Mouse (Mus musculus): ENCODE results near the gene Spata5. TPM values are rescaled to one million over a fixed set of nuclear protein-coding genes. Genes with fewer than 3 reads are reported as not detected.
"Not testable (repeated sequence)": the region's sequence is repeated elsewhere in the genome, so short reads cannot be mapped to it uniquely, and the experiment has no call there.

Spata5 gene
- polyA plus RNA-seq, 1 experiment: 6.6 TPM

GRCm38 (mm10) chr3:37500939-37501338 lies 81.2 kb downstream of the Spata5 start:
- no peak for TF ChIP-seq CTCF (IDR thresholded peaks at IDR 0.05; ENCODE audit: low read depth, low read length)
- no peak for TF ChIP-seq POLR2A (IDR thresholded peaks at IDR 0.05; ENCODE audit: borderline replicate concordance, low read depth, low read length)
- Histone ChIP-seq H3K27ac (ENCODE audit: insufficient read depth, low read depth, low read length) (peak overlapping the region; percentile 57), H3K4me1 (ENCODE audit: control insufficient read depth, insufficient read depth, low read length) (peaks cover 20% of the 10 kb centered on the region), H3K4me3 (ENCODE audit: insufficient read depth, low read length) (no peak overlapping the region)

- H3K4me3 ChIP-seq (ENCODE audit: insufficient read depth, low read length): no peak overlapping the region
- peaks cover 18% of the 10 kb centered on the region for H3K4me1 ChIP-seq (ENCODE audit: control insufficient read depth, insufficient read depth, low read length)
- TF ChIP-seq POLR2A (IDR thresholded peaks at IDR 0.05; ENCODE audit: borderline replicate concordance, low read depth, low read length) (no peak), CTCF (IDR thresholded peaks at IDR 0.05; ENCODE audit: low read depth, low read length) (no peak)
- peak overlapping the region; percentile 9; the same call in 1 of the 2 replicates for H3K27ac ChIP-seq (ENCODE audit: insufficient read depth, low read depth, low read length)
These were observed 82.9 kb downstream of the Spata5 start for GRCm38 (mm10) chr3:37502552-37502951.

- TF ChIP-seq CTCF (IDR thresholded peaks at IDR 0.05; ENCODE audit: low read depth, low read length) (no peak), POLR2A (IDR thresholded peaks at IDR 0.05; ENCODE audit: borderline replicate concordance, low read depth, low read length) (no peak)
- H3K4me1 ChIP-seq (ENCODE audit: control insufficient read depth, insufficient read depth, low read length): peaks cover 18% of the 10 kb centered on the region
- no peak overlapping the region for H3K4me3 ChIP-seq (ENCODE audit: insufficient read depth, low read length)
- no peak overlapping the region for H3K27ac ChIP-seq (ENCODE audit: insufficient read depth, low read depth, low read length)
These were observed 84.2 kb downstream of the Spata5 start for GRCm38 (mm10) chr3:37503846-37504245.

- Histone ChIP-seq H3K4me3 (ENCODE audit: insufficient read depth, low read length) (no peak overlapping the region), H3K27ac (ENCODE audit: insufficient read depth, low read depth, low read length) (no peak overlapping the region), H3K4me1 (ENCODE audit: control insufficient read depth, insufficient read depth, low read length) (peaks cover 9% of the 10 kb centered on the region)
- TF ChIP-seq POLR2A (IDR thresholded peaks at IDR 0.05; ENCODE audit: borderline replicate concordance, low read depth, low read length): no peak
- TF ChIP-seq CTCF (IDR thresholded peaks at IDR 0.05; ENCODE audit: low read depth, low read length): no peak
These were observed 90.6 kb downstream of the Spata5 start for GRCm38 (mm10) chr3:37510055-37511032.

GRCm38 (mm10) chr3:37515485-37515884 lies 95.8 kb downstream of the Spata5 start:
- peak; percentile 60 for TF ChIP-seq CTCF (IDR thresholded peaks at IDR 0.05; ENCODE audit: low read depth, low read length)
- no peak for TF ChIP-seq POLR2A (IDR thresholded peaks at IDR 0.05; ENCODE audit: borderline replicate concordance, low read depth, low read length)
- no peak overlapping the region for H3K27ac ChIP-seq (ENCODE audit: insufficient read depth, low read depth, low read length)
- no peaks in the 10 kb centered on the region for H3K4me1 ChIP-seq (ENCODE audit: control insufficient read depth, insufficient read depth, low read length)
- no peak overlapping the region for H3K4me3 ChIP-seq (ENCODE audit: insufficient read depth, low read length)

GRCm38 (mm10) chr3:37516379-37516778 lies 96.7 kb downstream of the Spata5 start:
- H3K4me1 ChIP-seq (ENCODE audit: control insufficient read depth, insufficient read depth, low read length): no peaks in the 10 kb centered on the region
- TF ChIP-seq POLR2A (IDR thresholded peaks at IDR 0.05; ENCODE audit: borderline replicate concordance, low read depth, low read length) (no peak), CTCF (IDR thresholded peaks at IDR 0.05; ENCODE audit: low read depth, low read length) (no peak)
- no peak overlapping the region for H3K4me3 ChIP-seq (ENCODE audit: insufficient read depth, low read length)
- no peak overlapping the region for H3K27ac ChIP-seq (ENCODE audit: insufficient read depth, low read depth, low read length)

- no peak overlapping the region for H3K27ac ChIP-seq (ENCODE audit: insufficient read depth, low read depth, low read length)
- H3K4me3 ChIP-seq (ENCODE audit: insufficient read depth, low read length): no peak overlapping the region
- TF ChIP-seq CTCF (IDR thresholded peaks at IDR 0.05; ENCODE audit: low read depth, low read length): no peak
- no peak for TF ChIP-seq POLR2A (IDR thresholded peaks at IDR 0.05; ENCODE audit: borderline replicate concordance, low read depth, low read length)
- no peaks in the 10 kb centered on the region for H3K4me1 ChIP-seq (ENCODE audit: control insufficient read depth, insufficient read depth, low read length)
These were observed 98.9 kb downstream of the Spata5 start for GRCm38 (mm10) chr3:37518611-37519010.

- Histone ChIP-seq H3K4me1 (ENCODE audit: control insufficient read depth, insufficient read depth, low read length) (no peaks in the 10 kb centered on the region), H3K27ac (ENCODE audit: insufficient read depth, low read depth, low read length) (no peak overlapping the region), H3K4me3 (ENCODE audit: insufficient read depth, low read length) (no peak overlapping the region)
- no peak for TF ChIP-seq CTCF (IDR thresholded peaks at IDR 0.05; ENCODE audit: low read depth, low read length)
- no peak for TF ChIP-seq POLR2A (IDR thresholded peaks at IDR 0.05; ENCODE audit: borderline replicate concordance, low read depth, low read length)
These were observed 100.8 kb downstream of the Spata5 start for GRCm38 (mm10) chr3:37520334-37521023.

GRCm38 (mm10) chr3:37532079-37532478 lies 112.4 kb downstream of the Spata5 start:
- no peak overlapping the region for H3K27ac ChIP-seq (ENCODE audit: insufficient read depth, low read depth, low read length)
- no peaks in the 10 kb centered on the region for H3K4me1 ChIP-seq (ENCODE audit: control insufficient read depth, insufficient read depth, low read length)
- H3K4me3 ChIP-seq (ENCODE audit: insufficient read depth, low read length): no peak overlapping the region
- no peak for TF ChIP-seq POLR2A (IDR thresholded peaks at IDR 0.05; ENCODE audit: borderline replicate concordance, low read depth, low read length)
- no peak for TF ChIP-seq CTCF (IDR thresholded peaks at IDR 0.05; ENCODE audit: low read depth, low read length)

GRCm38 (mm10) chr3:37540701-37541100 lies 121.0 kb downstream of the Spata5 start:
- H3K4me1 ChIP-seq (ENCODE audit: control insufficient read depth, insufficient read depth, low read length); H3K4me3 ChIP-seq (ENCODE audit: insufficient read depth, low read length); H3K27ac ChIP-seq (ENCODE audit: insufficient read depth, low read depth, low read length): not testable (repeated sequence)

Measured in bone marrow macrophage, adult 2 months (primary cell).